Mouse (Mus musculus): ENCODE data around the gene Fgf4.

Gene Fgf4

DNA sequence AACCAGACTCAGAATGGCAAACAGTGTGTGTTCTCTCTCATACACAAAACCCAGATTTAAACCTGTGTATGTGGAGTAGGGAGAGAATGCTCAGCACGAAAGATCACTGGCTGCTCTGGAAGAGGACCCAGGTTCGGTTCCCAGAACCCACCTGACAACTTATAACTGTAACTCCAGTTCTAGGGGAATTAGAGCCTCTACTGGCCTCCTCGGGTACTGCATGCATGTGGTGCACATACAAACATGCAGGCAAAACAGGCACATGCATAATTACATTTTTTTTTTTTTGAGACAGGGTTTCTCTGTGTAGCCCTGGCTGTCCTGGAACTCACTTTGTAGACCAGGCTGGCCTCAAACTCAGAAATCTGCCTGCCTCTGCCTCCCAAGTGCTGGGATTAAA, 58.3 kb downstream of the Fgf4 start:
- in situ Hi-C loops (cut with MboI; ENCODE audit: unreplicated experiment in 2 of 2), result loop anchor here (10.0 to 25.0 kb wide), 3 partner anchors 691 to 1093 kb away; partner anchors contain the start of genes Dhcr7 (in 1 of the 2) and Nadsyn1 (in 1 of the 2)

DNA sequence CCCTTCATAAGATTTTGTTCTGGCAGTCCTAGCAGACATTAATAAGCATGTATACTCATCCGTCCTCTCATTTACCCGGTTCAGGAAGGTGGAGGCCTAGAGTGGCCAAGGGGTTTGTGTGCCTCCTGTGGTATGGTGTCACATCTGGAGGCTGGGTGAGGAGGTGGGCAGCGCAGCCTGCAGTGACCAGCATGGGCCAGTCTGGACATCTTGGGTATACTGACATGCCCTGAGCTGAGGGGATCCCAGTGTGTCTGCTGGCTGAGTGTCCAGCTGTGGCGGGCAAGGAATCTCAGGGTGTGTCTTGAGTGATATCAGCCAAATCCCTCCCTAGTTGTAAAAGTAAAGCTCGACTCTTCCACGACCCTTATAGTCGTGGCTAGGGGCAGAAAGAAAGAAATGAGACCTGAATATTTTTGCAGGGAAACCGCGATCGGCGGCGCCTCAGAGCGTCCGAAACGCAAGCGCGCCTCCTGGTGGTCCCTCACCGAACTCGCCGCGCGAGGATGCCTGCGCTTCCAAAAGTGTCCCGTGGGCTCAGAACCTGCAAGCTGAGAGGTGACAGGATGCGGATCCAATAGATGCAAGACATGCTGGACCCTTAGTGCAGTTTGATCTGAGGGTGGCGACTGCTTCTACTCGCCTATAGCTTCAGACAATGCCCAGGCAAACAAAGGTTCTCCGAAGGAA, 59.7 kb downstream of the Fgf4 start:
- in situ Hi-C loops (cut with MboI; ENCODE audit: unreplicated experiment in 2 of 2), result loop anchor here (10.0 to 25.0 kb wide), 3 partner anchors 692 to 1095 kb away; partner anchors contain the start of genes Dhcr7 (in 1 of the 2) and Nadsyn1 (in 1 of the 2)

DNA sequence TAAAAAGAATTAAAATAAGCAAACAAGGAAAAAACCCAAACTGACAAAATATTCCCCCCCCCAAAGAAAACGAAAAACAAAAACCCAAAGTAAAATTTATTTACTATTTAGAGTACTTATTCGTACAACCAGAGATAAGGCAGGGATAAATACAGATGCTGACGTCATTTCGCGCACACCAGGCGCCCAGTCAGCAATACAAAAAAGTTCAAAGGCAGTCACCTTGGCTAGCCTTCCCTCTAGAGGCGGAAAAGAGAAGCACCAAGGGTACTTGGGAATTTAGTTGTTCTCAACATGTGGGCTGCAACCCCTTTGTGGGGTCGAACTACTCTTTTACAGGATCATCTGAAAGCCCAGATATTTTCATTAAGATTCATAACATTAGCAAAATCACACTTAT, 60.6 kb downstream of the Fgf4 start:
- in situ Hi-C loops (cut with MboI; ENCODE audit: unreplicated experiment in 2 of 2), result loop anchor here (10.0 to 25.0 kb wide), 3 partner anchors 693 to 1095 kb away; partner anchors contain the start of genes Dhcr7 (in 1 of the 2) and Nadsyn1 (in 1 of the 2)

DNA sequence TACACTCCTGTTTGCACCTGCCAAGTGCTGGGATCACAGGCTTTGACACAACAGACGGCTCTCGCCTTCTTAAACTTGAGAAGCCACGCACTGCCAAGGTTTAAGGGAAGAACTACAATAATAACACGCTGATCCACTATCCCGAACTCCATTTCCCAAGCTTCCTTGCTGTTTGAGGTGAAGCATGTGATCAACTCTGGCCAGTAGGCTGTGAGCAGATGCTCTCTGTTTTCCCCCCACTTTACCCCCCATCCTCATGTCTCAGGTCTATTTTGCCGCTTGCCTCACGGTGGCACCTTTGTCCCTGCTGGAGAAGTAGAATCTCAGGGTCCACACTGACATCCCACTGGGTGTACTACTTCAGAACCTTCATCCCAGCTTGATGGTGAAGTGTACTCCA, 61.5 kb downstream of the Fgf4 start:
- in situ Hi-C loops (cut with MboI; ENCODE audit: unreplicated experiment in 2 of 2), result loop anchor here (10.0 to 25.0 kb wide), 3 partner anchors 694 to 1096 kb away; partner anchors contain the start of genes Dhcr7 (in 1 of the 2) and Nadsyn1 (in 1 of the 2)

DNA sequence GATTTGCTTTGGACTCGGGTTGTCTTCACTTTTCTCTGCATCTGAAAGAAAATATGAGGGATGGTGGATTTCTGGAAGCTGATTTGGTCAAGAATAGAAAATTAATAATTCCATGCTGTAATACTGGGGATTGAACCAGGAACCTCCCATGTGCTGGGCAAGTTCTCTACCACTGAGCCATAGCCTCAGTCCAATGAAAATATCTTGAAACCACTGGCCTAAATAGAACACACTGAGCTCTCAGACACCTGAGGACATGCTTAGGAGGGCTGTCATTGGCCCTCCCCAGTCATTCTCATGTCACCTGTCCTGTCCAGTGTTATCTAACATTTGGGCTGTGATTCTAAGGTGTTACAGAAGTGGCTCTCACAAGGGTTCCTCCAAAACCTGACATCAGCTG, 64.0 kb downstream of the Fgf4 start:
- in situ Hi-C loops (cut with MboI; ENCODE audit: unreplicated experiment in 2 of 2), result loop anchor here (25.0 kb wide), 2 partner anchors 1074 to 1099 kb away; partner anchors contain the start of genes Dhcr7 (in 1 of the 2) and Nadsyn1 (in 1 of the 2)

DNA sequence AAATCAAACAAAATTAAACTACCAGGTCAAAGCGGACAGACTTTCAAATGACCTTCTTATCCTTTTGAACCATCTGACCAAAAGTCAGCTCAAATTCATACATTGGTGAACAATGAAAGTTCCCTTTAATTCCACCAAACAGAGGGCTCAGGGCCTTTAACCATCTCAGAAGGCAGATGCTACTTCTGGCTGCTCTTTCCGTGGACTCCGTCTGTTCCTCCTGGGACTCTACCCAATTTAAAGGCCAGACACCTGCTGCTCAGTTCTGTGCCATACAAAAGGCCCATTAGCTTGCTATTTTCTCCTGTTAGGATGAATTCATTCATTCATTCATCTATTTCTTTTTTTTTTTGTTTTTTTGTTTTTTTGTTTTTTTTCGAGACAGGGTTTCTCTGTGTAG, 65.7 kb downstream of the Fgf4 start:
- in situ Hi-C loops (cut with MboI; ENCODE audit: unreplicated experiment in 2 of 2), result loop anchor here (25.0 kb wide), 2 partner anchors 1076 to 1101 kb away; partner anchors contain the start of genes Dhcr7 (in 1 of the 2) and Nadsyn1 (in 1 of the 2)

DNA sequence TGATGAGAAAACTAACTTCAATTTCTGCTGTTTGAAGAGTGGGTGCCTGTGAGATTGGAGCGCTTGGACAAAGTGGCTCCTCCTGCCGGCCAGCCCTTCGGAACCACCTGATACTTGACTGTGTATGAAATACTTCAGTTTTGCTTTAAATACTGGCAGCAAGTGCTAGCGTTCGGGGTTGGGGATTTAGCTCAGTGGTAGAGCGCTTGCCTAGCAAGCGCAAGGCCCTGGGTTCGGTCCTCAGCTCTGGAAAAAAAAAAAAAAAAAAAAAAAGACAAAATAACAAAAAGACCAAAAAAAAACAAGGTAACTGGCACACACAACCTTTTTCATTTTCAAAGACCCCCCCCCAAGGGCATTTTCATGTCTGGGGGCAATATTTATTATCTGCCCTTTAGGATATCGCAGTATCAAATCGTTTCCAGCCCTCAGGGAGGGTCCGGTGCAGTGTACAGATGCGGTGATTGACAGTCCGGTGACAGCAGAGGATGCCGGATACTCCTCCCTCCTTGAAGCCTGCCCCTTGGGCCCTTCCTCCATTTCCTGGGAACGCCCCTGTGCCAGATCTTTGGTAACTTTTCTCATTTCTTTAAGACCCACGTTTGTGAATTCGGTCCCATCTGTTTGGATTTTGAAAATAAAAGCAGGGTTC, 67.3 kb downstream of the Fgf4 start:
- in situ Hi-C loops (cut with MboI; ENCODE audit: unreplicated experiment in 2 of 2), result loop anchor here (25.0 kb wide), 2 partner anchors 1077 to 1102 kb away; partner anchors contain the start of genes Dhcr7 (in 1 of the 2) and Nadsyn1 (in 1 of the 2)

Data from v-Abl transformed pro-B cells (cell line).